Mouse (Mus musculus) MEL (cell line): ENCODE data around the gene Ranbp1. TPM values are rescaled to one million over a fixed set of nuclear protein-coding genes. Genes with fewer than 3 reads are reported as not detected.
A peak's percentile ranks its signal among the peaks of the same experiment; 100 is the strongest.

ENCODE experiments used
- DNase-seq: peaks from one replicate; pipeline ENCODE4 v3.0.0; 2011; ENCODE audit warnings: low read depth, low spot score
- H3K27ac ChIP-seq: 2 replicates; pipeline ENCODE4 v1.5.1; 2012; ENCODE audit warnings: low read depth, mild to moderate bottlenecking, control low read depth, low read length, moderate library complexity; ENCODE audit not compliant: control insufficient read depth
- H3K27me3 ChIP-seq, 2 experiments: fragments of 150-350 bp in 1 of 2; sonication (generic) in 1 of 2; 2 replicates each; pipeline ENCODE4 v1.6.1; 2012; ENCODE audit warnings: low read length in 2 of 2, mild to moderate bottlenecking in 2 of 2, improper control_type of control experiment in 1 of 2, moderate library complexity in 1 of 2; ENCODE audit not compliant: insufficient read depth in 2 of 2, control insufficient read depth in 1 of 2
- H3K36me3 ChIP-seq, 2 experiments: 2 replicates each; pipeline ENCODE4 v1.6.1; 2012 to 2014; ENCODE audit warnings: low read length in 2 of 2, improper control_type of control experiment in 1 of 2, inconsistent platforms in 1 of 2, mild to moderate bottlenecking in 1 of 2; ENCODE audit not compliant: insufficient read depth in 2 of 2, control insufficient read depth in 1 of 2
- H3K4me1 ChIP-seq, 2 experiments: fragments of 150-350 bp in 1 of 2; sonication (generic) in 1 of 2; 2 replicates each; pipeline ENCODE4 v1.6.1; 2012; ENCODE audit warnings: low read length in 2 of 2, improper control_type of control experiment in 1 of 2, mild to moderate bottlenecking in 1 of 2; ENCODE audit not compliant: insufficient read depth in 2 of 2, control insufficient read depth in 1 of 2
- H3K4me3 ChIP-seq, 2 experiments: fragments of 150-350 bp in 1 of 2; sonication (generic) in 1 of 2; 2 replicates each; pipeline ENCODE4 v1.5.1; 2012; ENCODE audit warnings: low read depth in 2 of 2, low read length in 2 of 2, mild to moderate bottlenecking in 2 of 2, moderate library complexity in 2 of 2, control low read depth in 1 of 2, improper control_type of control experiment in 1 of 2; ENCODE audit not compliant: control insufficient read depth in 1 of 2, insufficient read depth in 1 of 2
- H3K79me2 ChIP-seq: 2 replicates; pipeline ENCODE4 v1.6.1; 2012; ENCODE audit warnings: mild to moderate bottlenecking, low read length, moderate library complexity; ENCODE audit not compliant: control insufficient read depth, poor library complexity, insufficient read depth
- H3K9ac ChIP-seq: 2 replicates; pipeline ENCODE4 v1.6.1; 2012; ENCODE audit warnings: low read depth, mild to moderate bottlenecking, control low read depth, low read length, moderate library complexity; ENCODE audit not compliant: control insufficient read depth, poor library complexity, severe bottlenecking
- H3K9me3 ChIP-seq: fragments of 150-350 bp; sonication (generic); replicated peaks from 2 replicates; pipeline ENCODE4 v1.6.1; 2012; ENCODE audit warnings: mild to moderate bottlenecking, low read length, improper control_type of control experiment, moderate library complexity; ENCODE audit not compliant: insufficient read depth
- BHLHE40 ChIP-seq: IDR thresholded peaks from 2 replicates; pipeline ENCODE4 v1.6.1; 2012; ENCODE audit warnings: low read depth, mild to moderate bottlenecking, inconsistent platforms, low read length, improper control_type of control experiment, borderline replicate concordance
- CHD1 ChIP-seq: IDR thresholded peaks from 2 replicates; pipeline ENCODE4 v1.6.1; 2012; ENCODE audit warnings: low read depth, mild to moderate bottlenecking, inconsistent platforms, low read length, improper control_type of control experiment
- E2F4 ChIP-seq: IDR thresholded peaks from 2 replicates; pipeline ENCODE4 v1.6.1; 2011; ENCODE audit warnings: low read depth, low read length, improper control_type of control experiment, borderline replicate concordance
- GABPA ChIP-seq: IDR thresholded peaks from 2 replicates; pipeline ENCODE4 v1.6.1; 2012; ENCODE audit warnings: low read depth, mild to moderate bottlenecking, inconsistent platforms, low read length, improper control_type of control experiment, moderate library complexity
- GATA1 ChIP-seq: IDR thresholded peaks from 2 replicates; pipeline ENCODE4 v1.6.1; 2011; ENCODE audit warnings: low read depth, low read length, improper control_type of control experiment
- HCFC1 ChIP-seq: IDR thresholded peaks from 2 replicates; pipeline ENCODE4 v1.6.1; 2012; ENCODE audit warnings: low read depth, mild to moderate bottlenecking, inconsistent platforms, low read length, improper control_type of control experiment, moderate library complexity
- MAX ChIP-seq: IDR thresholded peaks from 2 replicates; pipeline ENCODE4 v1.6.1; 2011; ENCODE audit warnings: low read length, improper control_type of control experiment
- MXI1 ChIP-seq: IDR thresholded peaks from 2 replicates; pipeline ENCODE4 v1.6.1; 2011; ENCODE audit warnings: mild to moderate bottlenecking, low read depth, low read length, improper control_type of control experiment
- MYB ChIP-seq: IDR thresholded peaks from 2 replicates; pipeline ENCODE4 v1.6.1; 2011; ENCODE audit warnings: mild to moderate bottlenecking, low read depth, low read length, improper control_type of control experiment
- MYC ChIP-seq: IDR thresholded peaks from 2 replicates; pipeline ENCODE4 v1.6.1; 2011; ENCODE audit warnings: low read depth, mild to moderate bottlenecking, low read length, improper control_type of control experiment, moderate library complexity
- NRF1 ChIP-seq: IDR thresholded peaks from 2 replicates; pipeline ENCODE4 v1.6.1; 2014; ENCODE audit warnings: low read depth, mild to moderate bottlenecking, inconsistent platforms, low read length, improper control_type of control experiment, moderate library complexity; ENCODE audit not compliant: poor library complexity, insufficient read depth, severe bottlenecking
- POLR2AphosphoS2 ChIP-seq: IDR thresholded peaks from 2 replicates; pipeline ENCODE4 v1.6.1; 2011; ENCODE audit warnings: low read length, improper control_type of control experiment
- SIN3A ChIP-seq: IDR thresholded peaks from 2 replicates; pipeline ENCODE4 v1.6.1; 2012; ENCODE audit warnings: low read length, improper control_type of control experiment, inconsistent platforms
- SMC3 ChIP-seq: IDR thresholded peaks from 2 replicates; pipeline ENCODE4 v1.6.1; 2011; ENCODE audit warnings: low read depth, low read length, improper control_type of control experiment
- TBP ChIP-seq: IDR thresholded peaks from 2 replicates; pipeline ENCODE4 v1.8.0; 2011; ENCODE audit warnings: low read depth, low read length, improper control_type of control experiment
- UBTF ChIP-seq: IDR thresholded peaks from 2 replicates; pipeline ENCODE4 v1.6.1; 2012; ENCODE audit warnings: low read depth, mild to moderate bottlenecking, inconsistent platforms, low read length, improper control_type of control experiment, moderate library complexity, borderline replicate concordance; ENCODE audit not compliant: insufficient read depth
- USF1 ChIP-seq: IDR thresholded peaks from 2 replicates; pipeline ENCODE4 v1.6.1; 2014; ENCODE audit warnings: low read depth, mild to moderate bottlenecking, inconsistent platforms, low read length, improper control_type of control experiment, moderate library complexity
- ZC3H11A ChIP-seq: IDR thresholded peaks from 2 replicates; pipeline ENCODE4 v1.6.1; 2012; ENCODE audit warnings: low read depth, mild to moderate bottlenecking, inconsistent platforms, low read length, improper control_type of control experiment
- ZNF384 ChIP-seq: IDR thresholded peaks from 2 replicates; pipeline ENCODE4 v1.6.1; 2012; ENCODE audit warnings: low read depth, mild to moderate bottlenecking, inconsistent platforms, low read length, improper control_type of control experiment
- polyA plus RNA-seq, 2 experiments: library from polyadenylated mRNA; stranded (reverse) in 1 of 2; unstranded in 1 of 2; fragments of >175 nt in 1 of 2; fragments of >200 nt in 1 of 2; gene quantifications; 2 replicates each; pipeline versions ENCODE4 v1.2.1 to v1.2.4; 2012; ENCODE audit warnings: low replicate concordance in 2 of 2, low read depth in 1 of 2; ENCODE audit not compliant: insufficient read length in 2 of 2, insufficient read depth in 1 of 2, missing spikeins in 1 of 2
- total RNA-seq: library from RNA; depleted of rRNA; stranded (reverse); fragments of 300-350 nt; gene quantifications from 2 replicates; pipeline ENCODE4 v1.2.3, GENCODE M21; 2012

Gene Ranbp1
- total and polyA plus RNA-seq, 3 experiments: 162 to 681 (median 440) TPM

DNA sequence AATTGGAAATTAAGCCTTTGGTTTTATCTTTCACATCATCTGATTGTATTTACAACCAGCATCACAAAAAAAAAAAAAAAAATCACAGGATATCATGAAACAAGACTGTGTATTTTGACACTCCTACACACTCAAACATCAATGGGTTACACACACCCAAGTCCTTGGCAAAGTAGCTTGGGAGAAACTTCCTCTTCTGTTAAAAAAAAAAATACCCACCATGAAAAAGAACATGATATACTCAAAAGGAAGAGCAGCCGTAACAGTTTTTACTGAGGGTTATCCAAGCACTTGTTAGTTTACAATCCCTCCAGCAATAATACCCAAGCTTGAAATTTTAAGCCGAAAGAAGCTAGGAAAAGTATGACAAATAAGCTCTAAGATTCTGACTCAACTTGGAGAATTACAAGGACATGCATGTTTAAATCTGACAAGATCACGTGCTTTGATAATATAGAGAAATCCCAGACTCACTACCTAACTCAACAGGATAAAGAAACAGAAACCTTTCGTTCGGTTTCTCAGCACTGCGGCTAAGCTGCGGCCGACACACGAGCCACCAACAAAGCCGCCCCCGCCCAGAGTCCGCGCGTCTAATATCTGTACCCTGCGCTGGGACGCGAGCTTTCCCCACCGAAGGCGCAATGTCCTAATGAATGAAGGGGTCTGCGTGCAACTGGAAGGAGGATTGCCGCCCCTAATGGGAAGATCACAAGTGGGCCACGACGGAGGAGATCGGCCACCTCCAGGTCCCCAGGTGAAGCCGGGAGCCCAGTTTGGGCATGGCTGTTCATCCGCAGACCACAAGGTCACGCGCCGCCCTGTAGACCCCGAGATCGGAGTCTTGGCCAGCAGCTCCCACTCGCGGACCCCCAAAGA is 772 bp downstream of the Ranbp1 start:
- peak overlapping the region; percentile 99 for H3K9ac ChIP-seq
- H3K4me1 ChIP-seq: peaks cover 4 to 18% of the 10 kb centered on the region in 2 experiments; a peak in 3 of 4 replicates
- peaks cover 43% of the 10 kb centered on the region in 2 experiments for H3K36me3 ChIP-seq
- H3K27me3 ChIP-seq: no peaks in the 10 kb centered on the region
- H3K79me2 ChIP-seq: peaks cover 67% of the 10 kb centered on the region
- peak overlapping the region; percentile 84 for H3K27ac ChIP-seq
- peak overlapping the region; percentile 69 to 90 for H3K4me3 ChIP-seq
- no peaks in the 10 kb centered on the region for H3K9me3 ChIP-seq
- DNase-seq: peak; percentile 70
- peak; percentile 68; the same call in 1 of the 2 replicates for TF ChIP-seq BHLHE40
- no peak for TF ChIP-seq MYB
- TF ChIP-seq GABPA: no peak
- no peak for TF ChIP-seq TBP
- no peak for TF ChIP-seq NRF1
- no peak for TF ChIP-seq ZC3H11A
- TF ChIP-seq MAX: peak; percentile 69
- peak; percentile 74 for TF ChIP-seq SIN3A
- peak; percentile 34; the same call in 1 of the 2 replicates for TF ChIP-seq E2F4
- no peak for TF ChIP-seq POLR2AphosphoS2
- TF ChIP-seq GATA1: peak; percentile 18; the same call in 1 of the 2 replicates
- TF ChIP-seq UBTF: 0 out of 2 replicates have a peak, but pooled peaks have one; percentile 64
- peak; percentile 95 for TF ChIP-seq ZNF384
- TF ChIP-seq USF1: peak; percentile 69; the same call in 1 of the 2 replicates
- peak; percentile 92; the same call in 1 of the 2 replicates for TF ChIP-seq CHD1
- 0 out of 2 replicates have a peak, but pooled peaks have one; percentile 36 for TF ChIP-seq HCFC1
- TF ChIP-seq MYC: peak; percentile 78
- TF ChIP-seq MXI1: peak; percentile 81; the same call in 1 of the 2 replicates
- no peak for TF ChIP-seq SMC3
